In genomic region chr15:60967841-60968548, GRCm38 (mm10) we compare ENCODE assay signal across 14 mouse cellular contexts. TPM values are rescaled to one million over a fixed set of nuclear protein-coding genes. Genes with fewer than 3 reads are reported as not detected.
A peak's percentile ranks its signal among the peaks of the same experiment; 100 is the strongest.
DNase-seq lines count a peak whose midpoint lies in the region; ATAC-seq lines count a peak whose summit lies in the region.
"Had no signal": no experiment of that assay in that cellular context is flagged by ENCODE, and none has a peak within 500 bp of the region (broad histone marks: within the 10 kb centered on the region; RNA-seq: fewer than 3 reads in every experiment).

No protein-coding gene starts in this region.

- H3K36me3 ChIP-seq in limb, embryonic 11.5 days (ENCODE audit: control insufficient read depth, insufficient read depth, low read length) = no peaks in the 10 kb centered on the region
- H3K36me3 ChIP-seq in limb, embryonic 10.5 days = no peaks in the 10 kb centered on the region
- H3K36me3 ChIP-seq in forebrain, embryonic 16.5 days (ENCODE audit: control insufficient read depth, insufficient read depth) = no peaks in the 10 kb centered on the region
- H3K36me3 ChIP-seq in midbrain, embryonic 13.5 days = no peaks in the 10 kb centered on the region
- H3K36me3 ChIP-seq in embryonic facial prominence, embryonic 10.5 days (replicated peaks) = no peaks in the 10 kb centered on the region
- H3K36me3 ChIP-seq: embryonic facial prominence, embryonic 12.5 days; limb, embryonic 13.5 days had no signal

- H3K27me3 ChIP-seq in limb, embryonic 11.5 days (ENCODE audit: control insufficient read depth, insufficient read depth, low read length) = no peaks in the 10 kb centered on the region
- no peaks in the 10 kb centered on the region for H3K27me3 ChIP-seq in limb, embryonic 10.5 days (ENCODE audit: low read depth, poor library complexity, severe bottlenecking)
- H3K27me3 ChIP-seq in forebrain, embryonic 16.5 days (replicated peaks; ENCODE audit: control insufficient read depth, insufficient read depth, low read length) = no peaks in the 10 kb centered on the region
- no peaks in the 10 kb centered on the region for H3K27me3 ChIP-seq in midbrain, embryonic 13.5 days
- H3K27me3 ChIP-seq in embryonic facial prominence, embryonic 10.5 days (replicated peaks; ENCODE audit: low read depth, poor library complexity, severe bottlenecking) = no peaks in the 10 kb centered on the region
- H3K27me3 ChIP-seq: embryonic facial prominence, embryonic 12.5 days; limb, embryonic 13.5 days had no signal

- H3K27ac ChIP-seq in limb, embryonic 11.5 days (replicated peaks; ENCODE audit: low read depth, low read length) = no peak overlapping the region
- H3K27ac ChIP-seq in limb, embryonic 10.5 days = no peak overlapping the region
- H3K27ac ChIP-seq in forebrain, embryonic 16.5 days (ENCODE audit: low read length) = no peak overlapping the region; the same call in 1 of the 2 replicates
- peak overlapping the region; percentile 30 for H3K27ac ChIP-seq in midbrain, embryonic 13.5 days
- no peak overlapping the region; the same call in 1 of the 2 replicates for H3K27ac ChIP-seq in embryonic facial prominence, embryonic 10.5 days (replicated peaks)
- H3K27ac ChIP-seq: embryonic facial prominence, embryonic 12.5 days; limb, embryonic 13.5 days had no signal

- H3K9ac ChIP-seq in limb, embryonic 11.5 days (ENCODE audit: low read length) = no peak overlapping the region
- H3K9ac ChIP-seq in forebrain, embryonic 16.5 days (replicated peaks; ENCODE audit: low read depth, low read length) = no peak overlapping the region
- no peak overlapping the region for H3K9ac ChIP-seq in midbrain, embryonic 13.5 days (replicated peaks)
- H3K9ac ChIP-seq: embryonic facial prominence, embryonic 12.5 days; limb, embryonic 13.5 days had no signal

- H3K4me1 ChIP-seq in limb, embryonic 11.5 days (ENCODE audit: control insufficient read depth, insufficient read depth, low read length) = no peaks in the 10 kb centered on the region
- peaks cover 4% of the 10 kb centered on the region; the same call in 1 of the 2 replicates for H3K4me1 ChIP-seq in limb, embryonic 10.5 days
- peaks cover 13% of the 10 kb centered on the region for H3K4me1 ChIP-seq in forebrain, embryonic 16.5 days (replicated peaks; ENCODE audit: control insufficient read depth, insufficient read depth, low read length)
- peaks cover 13% of the 10 kb centered on the region for H3K4me1 ChIP-seq in midbrain, embryonic 13.5 days (replicated peaks)
- no peaks in the 10 kb centered on the region for H3K4me1 ChIP-seq in embryonic facial prominence, embryonic 10.5 days
- H3K4me1 ChIP-seq: embryonic facial prominence, embryonic 12.5 days had no signal

- peak; percentile 23 for DNase-seq in limb, embryonic 11.5 days (ENCODE audit: low spot score)
- DNase-seq in limb, embryonic 10.5 days (ENCODE audit: low spot score) = no peak
- no peak for DNase-seq in embryonic facial prominence, embryonic 10.5 days (ENCODE audit: low spot score)
- DNase-seq in heart, postnatal 10 days = no peak
- no peak for DNase-seq in right cerebral cortex, postnatal 36 days (ENCODE audit: low spot score in 2 of 2)
- DNase-seq: thymus, adult 18-20 months had no signal

- H3K4me2 ChIP-seq in limb, embryonic 11.5 days (ENCODE audit: low read depth, severe bottlenecking) = no peak overlapping the region
- H3K4me2 ChIP-seq in forebrain, embryonic 16.5 days (ENCODE audit: low read length) = peak overlapping the region; percentile 11; the same call in 1 of the 2 replicates
- 0 out of 2 replicates have a peak overlapping the region, but pooled peaks have one; percentile 12 for H3K4me2 ChIP-seq in midbrain, embryonic 13.5 days (replicated peaks)
- H3K4me2 ChIP-seq: embryonic facial prominence, embryonic 12.5 days; limb, embryonic 13.5 days had no signal

- H3K4me3 ChIP-seq in limb, embryonic 11.5 days (ENCODE audit: low read depth, low read length) = no peak overlapping the region
- H3K4me3 ChIP-seq in limb, embryonic 10.5 days = no peak overlapping the region
- H3K4me3 ChIP-seq in forebrain, embryonic 16.5 days (replicated peaks; ENCODE audit: low read length) = no peak overlapping the region
- H3K4me3 ChIP-seq in midbrain, embryonic 13.5 days (replicated peaks) = no peak overlapping the region
- H3K4me3 ChIP-seq in embryonic facial prominence, embryonic 10.5 days = no peak overlapping the region
- H3K4me3 ChIP-seq: embryonic facial prominence, embryonic 12.5 days; limb, embryonic 13.5 days had no signal

- H3K9me3 ChIP-seq in limb, embryonic 11.5 days (ENCODE audit: control insufficient read depth, low read length) = no peaks in the 10 kb centered on the region
- H3K9me3 ChIP-seq in limb, embryonic 10.5 days (replicated peaks) = no peaks in the 10 kb centered on the region
- no peaks in the 10 kb centered on the region for H3K9me3 ChIP-seq in forebrain, embryonic 16.5 days (ENCODE audit: control insufficient read depth, low read length)
- H3K9me3 ChIP-seq in midbrain, embryonic 13.5 days = no peaks in the 10 kb centered on the region
- H3K9me3 ChIP-seq in embryonic facial prominence, embryonic 10.5 days = no peaks in the 10 kb centered on the region
- H3K9me3 ChIP-seq: embryonic facial prominence, embryonic 12.5 days; limb, embryonic 13.5 days had no signal

- no peak for ATAC-seq in limb, embryonic 11.5 days (ENCODE audit: insufficient number of reproducible peaks, low FRiP score, low TSS enrichment, low read depth)
- ATAC-seq in forebrain, embryonic 16.5 days = peak; percentile 95
- peak; percentile 94 for ATAC-seq in midbrain, embryonic 13.5 days

- intact Hi-C loops in heart, postnatal 10 days (cut with DNase I) = no loop called here

- 43% methylated on average over 9 of the region's 9 CpGs for WGBS in limb, embryonic 11.5 days
- 51% methylated on average over 9 of the region's 9 CpGs for WGBS in limb, embryonic 10.5 days
- 12% methylated on average over 9 of the region's 9 CpGs for WGBS in forebrain, embryonic 16.5 days
- 15% methylated on average over 9 of the region's 9 CpGs for WGBS in midbrain, embryonic 13.5 days
- 73% methylated on average over 9 of the region's 9 CpGs for WGBS in embryonic facial prominence, embryonic 10.5 days

RNA-seq across cellular contexts. Expression of gene A1bg, which starts 45.2 kb away (rescaled TPM):
- not detected in 2 replicates for polyA plus RNA-seq in limb, embryonic 11.5 days (2014; fragmentation: Nextera tagmentation; extraction: Ambion mirVana)
- not detected in 2 replicates for polyA plus RNA-seq in limb, embryonic 10.5 days (2016; fragmentation: Nextera tagmentation; extraction: Ambion mirVana)
- not detected in 2 replicates for polyA plus RNA-seq in forebrain, embryonic 16.5 days (2015; fragmentation: Nextera tagmentation; extraction: Ambion mirVana)
- polyA plus RNA-seq in midbrain, embryonic 13.5 days (2015; fragmentation: Nextera tagmentation; extraction: Ambion mirVana) = not detected in 2 replicates
- not detected in 2 replicates for polyA plus RNA-seq in embryonic facial prominence, embryonic 10.5 days (2016; fragmentation: Nextera tagmentation; extraction: Ambion mirVana)
- total RNA-seq in heart, postnatal 10 days (2021) = not detected
- total RNA-seq: gastrocnemius, adult 18-20 months; heart, postnatal 25 days had no signal
- polyA plus RNA-seq: embryonic facial prominence, embryonic 12.5 days; large intestine, adult 2 months; limb, embryonic 13.5 days; lung, embryonic 16.5 days had no signal
